Mouse (Mus musculus) thymus, postnatal 25 days (tissue): ENCODE results near the gene Trpc4.

ENCODE experiments used
- DNase-seq: peaks from one replicate; pipeline ENCODE4 v3.0.0; 2022

Trpc4 gene

DNA sequence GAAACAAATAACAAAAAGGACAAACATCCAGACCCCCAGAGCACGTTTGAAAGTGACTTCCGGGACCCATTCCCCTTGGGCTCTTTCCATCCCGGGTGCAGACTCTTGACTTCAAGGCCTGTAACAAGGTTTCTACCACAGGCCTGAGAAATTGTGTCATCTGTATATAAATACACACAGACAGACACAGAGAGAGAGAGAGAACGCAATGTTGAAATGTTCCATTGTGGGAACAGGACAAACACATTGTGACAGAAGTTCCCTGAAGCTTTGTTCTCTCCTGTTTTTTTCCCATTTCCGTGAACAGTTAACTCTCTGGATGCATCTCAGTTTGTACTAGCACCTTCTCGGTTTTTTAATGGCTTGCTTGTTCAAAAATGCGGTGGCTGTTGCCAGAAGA lies 118.8 kb downstream of the Trpc4 start:
- DNase-seq: no peak

DNA sequence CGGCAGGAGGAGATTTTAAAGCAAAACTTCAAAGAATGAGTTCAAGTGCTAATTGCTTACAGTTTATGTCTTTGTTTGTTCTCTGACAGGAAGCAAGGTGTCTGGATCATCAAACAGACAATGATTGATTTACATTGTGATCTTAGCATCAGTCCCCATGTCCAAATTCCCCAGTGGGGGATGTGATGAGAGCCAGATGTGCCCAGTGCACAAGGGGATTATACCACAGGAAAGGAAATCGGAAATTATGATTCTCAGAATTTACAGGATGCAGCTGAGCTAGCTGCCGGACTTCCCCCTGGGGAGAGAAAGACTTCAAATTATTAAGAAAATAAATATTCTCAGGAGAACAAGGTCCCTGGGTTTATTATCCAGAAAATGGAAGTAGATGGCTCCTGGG lies 133.9 kb downstream of the Trpc4 start:
- DNase-seq: no peak

DNA sequence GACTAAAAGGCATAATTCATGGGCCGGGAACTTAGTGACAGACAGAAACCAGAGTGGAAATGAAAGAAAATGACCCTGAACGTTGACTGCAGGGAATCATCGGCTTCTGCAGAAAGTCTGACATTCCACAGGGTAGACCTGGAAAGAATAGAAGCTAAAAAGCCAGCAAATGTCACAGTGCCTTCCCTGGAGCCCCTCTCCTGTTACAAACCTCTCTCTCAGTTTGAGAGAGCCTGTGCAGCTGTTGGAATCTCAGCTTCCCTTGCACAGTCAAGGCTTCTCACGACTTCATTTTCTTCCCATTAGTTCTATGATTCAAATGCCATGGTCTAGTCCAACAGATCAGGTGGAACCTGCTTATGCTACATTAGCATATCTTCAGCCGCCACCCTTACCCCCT lies 154.8 kb downstream of the Trpc4 start:
- DNase-seq: no peak

DNA sequence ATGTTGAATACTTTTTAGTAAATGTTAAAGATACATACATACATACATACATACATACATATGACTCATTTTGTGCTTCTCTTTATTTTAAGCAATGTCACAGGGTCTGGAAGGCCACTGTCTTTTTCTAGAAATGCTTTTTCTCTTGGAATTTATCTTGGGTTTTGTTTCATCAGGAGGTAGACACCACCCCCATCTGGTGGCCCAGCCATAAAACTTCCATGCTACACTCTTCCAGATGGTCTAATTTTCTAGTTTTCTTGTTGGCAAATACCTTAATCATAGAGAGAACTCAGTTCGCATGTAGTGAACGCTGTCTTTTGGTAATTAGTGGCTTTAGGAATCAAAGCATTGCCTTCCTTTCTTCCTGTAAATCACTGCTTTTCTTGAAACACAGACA lies 158.2 kb downstream of the Trpc4 start:
- no peak for DNase-seq

DNA sequence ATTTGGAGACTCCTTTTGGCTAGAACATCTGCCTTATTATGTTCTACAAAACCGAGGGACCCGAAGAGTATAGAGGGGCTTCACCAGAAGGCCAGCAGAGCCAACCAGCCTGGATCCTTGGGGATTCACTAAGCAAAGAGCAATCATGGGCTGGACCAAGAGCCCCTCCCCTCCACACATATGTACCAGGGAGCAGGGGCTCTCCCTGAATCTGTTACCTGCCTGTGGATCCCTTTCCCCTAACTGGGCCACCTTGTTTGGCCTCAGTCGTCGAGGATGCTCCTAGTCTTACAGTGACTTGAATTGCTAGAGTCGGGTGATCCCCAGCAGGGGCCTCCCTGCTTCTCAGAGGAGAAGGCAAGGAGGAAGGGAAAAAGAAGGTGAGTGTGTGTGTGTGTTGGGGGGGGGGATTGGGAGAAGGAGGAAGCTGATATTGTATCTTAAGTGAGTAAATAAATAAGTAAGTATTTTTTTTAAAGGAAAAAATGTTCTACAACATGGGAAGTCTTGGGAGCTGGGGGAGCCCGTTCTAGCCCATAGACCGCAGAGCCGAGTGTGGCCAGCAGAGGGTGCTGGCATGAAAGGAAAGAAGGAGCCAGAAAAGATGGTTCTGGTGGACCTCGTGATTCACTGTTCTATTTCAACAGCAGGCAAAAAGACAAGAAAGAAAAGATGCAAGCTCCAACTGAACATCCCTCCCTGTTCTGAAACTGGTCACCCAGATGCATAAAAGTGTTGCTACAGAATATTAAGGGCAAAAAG lies 197.2 kb downstream of the Trpc4 start:
- DNase-seq: peak; percentile 51

DNA sequence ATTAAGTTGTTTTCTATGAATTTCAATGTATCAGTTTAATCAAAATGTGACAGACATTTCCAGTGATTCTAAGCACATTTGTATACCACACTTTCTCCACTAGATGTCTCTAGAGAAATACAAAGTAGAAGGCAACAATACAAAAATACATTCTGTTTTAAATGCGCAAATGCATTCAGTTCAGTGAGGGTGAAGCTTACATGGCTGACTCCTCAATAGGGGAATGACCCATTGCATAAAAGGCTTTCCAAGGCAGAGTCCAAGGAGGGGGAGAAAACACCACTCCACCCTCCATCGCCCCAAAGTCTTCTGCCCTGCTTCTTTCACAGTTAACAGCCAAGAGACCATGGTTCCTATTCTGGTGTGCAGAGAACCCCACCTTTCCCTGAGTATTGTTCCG lies 201.7 kb downstream of the Trpc4 start:
- DNase-seq: no peak

DNA sequence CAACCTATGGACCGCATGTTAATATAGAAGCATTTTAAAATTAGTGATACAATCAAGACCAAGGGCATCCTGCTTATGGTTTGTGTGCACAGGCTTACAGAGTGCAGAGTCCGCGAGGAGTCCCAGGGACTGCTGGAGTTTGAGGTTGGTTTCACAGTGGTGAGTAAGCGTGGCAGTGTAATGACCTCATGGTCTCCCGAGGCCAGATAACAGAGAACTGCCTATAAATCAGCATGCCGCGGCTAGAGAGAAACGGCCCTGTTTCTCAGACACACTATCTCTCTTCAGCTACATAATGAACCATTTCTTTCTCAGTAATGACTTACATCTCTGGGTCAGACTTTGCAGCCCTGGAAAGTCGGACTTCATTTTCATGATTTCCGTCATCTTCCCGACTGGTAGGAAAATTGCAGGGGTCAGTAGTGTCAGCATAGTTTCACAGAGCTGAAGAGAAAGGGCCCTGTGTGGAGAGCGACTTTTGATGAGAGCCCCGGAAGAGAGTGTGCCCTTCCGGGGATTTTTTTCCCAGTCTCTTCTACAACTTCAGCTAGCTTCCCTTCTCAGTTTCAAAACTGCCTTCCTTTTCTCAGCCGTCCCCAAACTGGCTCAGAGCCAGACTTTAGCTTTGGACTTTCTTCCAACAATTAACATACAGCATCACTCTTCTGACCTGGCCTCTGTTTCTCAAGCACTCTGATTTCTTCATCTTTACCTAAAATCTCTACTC lies 202.8 kb downstream of the Trpc4 start:
- no peak for DNase-seq

DNA sequence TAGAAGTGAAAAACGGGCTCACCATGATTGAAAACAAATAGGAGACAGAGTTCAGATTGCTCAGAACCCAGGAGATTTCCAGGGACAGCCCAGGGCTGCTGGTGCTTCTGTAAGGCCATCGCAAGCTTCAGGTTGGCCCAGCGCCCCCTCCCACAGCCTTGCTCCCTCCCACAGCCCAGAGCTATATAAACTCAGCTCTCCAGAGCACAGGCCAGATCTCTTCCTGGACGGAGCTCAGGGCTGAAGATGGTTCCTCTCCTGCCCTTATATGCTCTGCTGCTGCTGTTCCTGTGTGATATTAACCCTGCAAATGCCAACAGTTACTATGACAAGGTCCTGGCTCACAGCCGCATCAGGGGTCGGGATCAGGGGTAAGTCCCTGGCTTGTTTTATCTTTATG lies 205.1 kb downstream of the Trpc4 start, which contains the start of gene Postn:
Gene Postn, plus strand, starts transcription at position 213 of the 400 bp plus-strand sequence.
- no peak for DNase-seq

DNA sequence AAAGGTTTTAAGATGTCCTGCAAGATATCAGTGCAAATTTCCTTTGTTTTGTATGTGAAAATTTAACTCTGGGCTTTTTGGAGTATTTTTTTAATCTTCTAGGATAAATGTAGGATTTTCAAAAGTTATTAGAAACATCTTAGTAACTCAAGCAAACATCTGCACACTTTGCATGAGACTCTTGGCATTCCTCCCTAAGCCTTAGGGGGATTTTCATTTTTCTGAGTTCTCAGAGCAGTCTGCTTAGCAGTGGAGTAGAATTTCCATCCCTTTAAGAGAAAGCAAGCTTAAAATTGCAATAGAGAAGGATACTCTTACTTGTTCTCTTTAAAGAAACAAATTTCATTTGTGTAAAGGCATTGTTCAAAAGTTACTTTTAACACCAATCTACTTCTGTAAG lies 205.8 kb downstream of the Trpc4 start:
- DNase-seq: no peak
